Mouse (Mus musculus): Measurements from ENCODE around the gene Sik3.

DNA sequence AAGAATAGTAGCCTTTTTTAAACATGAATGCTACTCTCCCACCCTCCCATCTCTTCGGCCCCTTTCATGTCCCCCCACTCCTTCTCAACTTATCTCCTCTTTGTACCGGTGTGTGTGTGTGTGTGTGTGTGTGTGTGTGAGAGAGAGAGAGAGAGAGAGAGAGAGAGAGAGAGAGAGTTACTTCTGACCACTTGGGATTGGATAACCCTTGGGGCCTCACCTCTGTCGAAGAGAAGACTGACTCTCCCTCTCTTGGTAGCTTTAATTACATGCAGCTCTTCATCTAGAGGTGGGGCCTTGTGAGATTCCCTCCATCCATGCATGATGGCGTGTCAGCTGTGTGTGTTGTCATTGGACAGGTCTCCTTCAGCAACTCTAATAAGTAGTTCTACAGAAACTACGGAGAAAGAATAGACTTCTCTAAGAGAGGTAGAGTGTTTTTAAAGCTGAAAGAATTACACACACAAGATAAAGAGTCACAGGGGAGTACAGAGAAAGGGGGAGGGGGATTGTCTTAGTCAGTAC lies 162.2 kb downstream of the Sik3 start:
- TF ChIP-seq MAX (IDR thresholded peaks at IDR 0.05) (no peak), CTCF (IDR thresholded peaks at IDR 0.05; ENCODE audit: control insufficient read depth, insufficient read depth, insufficient read length) (no peak), MYOD1 (IDR thresholded peaks at IDR 0.05; ENCODE audit: control insufficient read depth, insufficient read length, low read depth) (no peak), CEBPB (IDR thresholded peaks at IDR 0.05; ENCODE audit: low read depth) (no peak)
